Mouse (Mus musculus) limb, embryonic 13.5 days (tissue): ENCODE measurements around the gene Gm9972. TPM values are rescaled to one million over a fixed set of nuclear protein-coding genes. Genes with fewer than 3 reads are reported as not detected.

ENCODE experiments used
- ATAC-seq: fragments of 200-750 bp; cut with Nextera tagmentation; 2 replicates; pipeline ENCODE4 v1.8.0; 2017; ENCODE audit warnings: low read depth, moderate number of reproducible peaks, moderate TSS enrichment; ENCODE audit not compliant: low FRiP score
- H3K27ac ChIP-seq: fragments of 300-500 bp; sonication (generic); 2 replicates; pipeline ENCODE4 v1.5.1; 2015; ENCODE audit warnings: inconsistent platforms, mild to moderate bottlenecking, moderate library complexity
- H3K27me3 ChIP-seq: fragments of 300-500 bp; sonication (generic); 2 replicates; pipeline ENCODE4 v1.6.1; 2015; ENCODE audit warnings: mild to moderate bottlenecking, inconsistent platforms
- H3K36me3 ChIP-seq: fragments of 300-500 bp; sonication (generic); 2 replicates; pipeline ENCODE4 v1.6.1; 2015; ENCODE audit warnings: inconsistent platforms, mild to moderate bottlenecking, moderate library complexity
- H3K4me1 ChIP-seq: fragments of 300-500 bp; sonication (generic); 2 replicates; pipeline ENCODE4 v1.6.1; 2015; ENCODE audit warnings: inconsistent platforms
- H3K4me2 ChIP-seq: fragments of 300-500 bp; sonication (generic); replicated peaks from 2 replicates; pipeline ENCODE4 v1.6.1; 2015; ENCODE audit warnings: inconsistent platforms, mild to moderate bottlenecking, moderate library complexity
- H3K4me3 ChIP-seq: fragments of 300-500 bp; sonication (generic); 2 replicates; pipeline ENCODE4 v1.5.1; 2015; ENCODE audit warnings: moderate library complexity, mild to moderate bottlenecking, inconsistent platforms
- H3K9ac ChIP-seq: fragments of 300-500 bp; sonication (generic); 2 replicates; pipeline ENCODE4 v1.6.1; 2015; ENCODE audit warnings: mild to moderate bottlenecking, inconsistent platforms
- H3K9me3 ChIP-seq: fragments of 300-500 bp; sonication (generic); 2 replicates; pipeline ENCODE4 v1.6.1; 2016; ENCODE audit warnings: inconsistent platforms
- WGBS: fragments of 180-500 bp; shearing (Covaris S2); methylation state at CpG from one replicate; pipeline ENCODE4 v1.1.7; 2015; 5-methylcytosine and 5-hydroxymethylcytosine counted together
- polyA plus RNA-seq: library from polyadenylated mRNA; unstranded; fragments of >200 nt; fragmentation: Nextera tagmentation; extraction: Ambion mirVana; gene quantifications from 2 replicates; pipeline ENCODE4 v1.2.1, GENCODE M21; 2015

Gene Gm9972
- 0.13 and 0.20 TPM in 2 replicates for polyA plus RNA-seq

- ATAC-seq = no peak
- no peak within 1 kb of the TSS for H3K4me3 ChIP-seq
- H3K4me2 ChIP-seq = no peak within 1 kb of the TSS
- H3K9me3 ChIP-seq = no peaks in the 10 kb centered on the region
- H3K27me3 ChIP-seq = no peaks in the 10 kb centered on the region
- H3K4me1 ChIP-seq = no peaks in the 10 kb centered on the region
- H3K27ac ChIP-seq = no peak within 1 kb of the TSS
- no peak within 1 kb of the TSS for H3K9ac ChIP-seq
- no peaks in the 10 kb centered on the region for H3K36me3 ChIP-seq
Measured at GRCm38 (mm10) chr11:43035446-43035845, at the start of gene Gm9972. TSS of gene Gm9972 (plus strand) at chr11:43035746.

DNA sequence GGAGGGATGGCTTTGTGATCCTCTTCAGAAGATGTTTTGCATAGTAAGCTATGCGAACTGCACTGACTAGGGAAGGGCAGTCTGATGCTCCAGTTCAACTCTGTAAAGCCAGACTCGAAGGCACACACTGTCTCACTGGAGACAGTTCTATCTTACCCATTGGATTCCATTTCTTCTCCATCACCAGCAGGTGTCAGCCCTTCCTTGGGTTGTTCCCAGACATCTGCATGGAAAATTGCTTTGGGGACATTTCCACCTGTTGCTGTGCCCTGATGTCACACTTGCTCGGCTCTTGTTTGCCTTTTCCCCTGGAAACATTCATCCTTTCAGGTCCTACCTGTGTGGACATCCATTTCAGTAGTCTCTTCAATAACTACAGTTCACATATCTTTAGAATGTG lies 36.4 kb upstream of the Gm9972 start:
- Histone ChIP-seq H3K9ac (no peak overlapping the region), H3K4me1 (no peaks in the 10 kb centered on the region), H3K9me3 (no peaks in the 10 kb centered on the region), H3K36me3 (no peaks in the 10 kb centered on the region), H3K27me3 (no peaks in the 10 kb centered on the region), H3K4me3 (no peak overlapping the region), H3K4me2 (no peak overlapping the region), H3K27ac (no peak overlapping the region)
- no peak for ATAC-seq
- 60% methylated on average over 3 of the region's 3 CpGs for WGBS

DNA sequence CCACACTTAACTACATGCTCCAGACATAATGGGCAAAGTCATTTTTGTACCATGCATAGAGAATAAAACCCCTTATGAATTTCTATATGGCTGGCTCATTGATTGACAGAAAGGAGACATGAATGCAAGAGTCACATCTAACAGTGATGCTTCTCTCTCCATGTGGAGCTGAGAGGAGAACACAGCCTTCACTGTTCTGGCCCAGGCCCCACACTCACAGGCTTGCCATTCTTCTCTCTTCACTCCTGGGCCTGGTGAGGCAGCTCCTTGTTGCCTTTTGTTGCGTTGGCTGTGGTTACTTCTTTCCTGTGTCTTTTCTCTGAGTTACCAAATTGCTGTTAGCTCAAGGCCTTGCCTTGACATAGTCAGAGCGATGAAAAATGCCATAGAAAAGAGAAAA lies 23.6 kb upstream of the Gm9972 start:
- H3K9me3 ChIP-seq = no peaks in the 10 kb centered on the region
- H3K36me3 ChIP-seq = no peaks in the 10 kb centered on the region
- no peak overlapping the region for H3K27ac ChIP-seq
- no peak for ATAC-seq
- no peaks in the 10 kb centered on the region for H3K4me1 ChIP-seq
- 73% methylated on average over 2 of the region's 2 CpGs for WGBS
- H3K4me2 ChIP-seq = no peak overlapping the region
- no peak overlapping the region for H3K9ac ChIP-seq
- no peaks in the 10 kb centered on the region for H3K27me3 ChIP-seq
- no peak overlapping the region for H3K4me3 ChIP-seq

DNA sequence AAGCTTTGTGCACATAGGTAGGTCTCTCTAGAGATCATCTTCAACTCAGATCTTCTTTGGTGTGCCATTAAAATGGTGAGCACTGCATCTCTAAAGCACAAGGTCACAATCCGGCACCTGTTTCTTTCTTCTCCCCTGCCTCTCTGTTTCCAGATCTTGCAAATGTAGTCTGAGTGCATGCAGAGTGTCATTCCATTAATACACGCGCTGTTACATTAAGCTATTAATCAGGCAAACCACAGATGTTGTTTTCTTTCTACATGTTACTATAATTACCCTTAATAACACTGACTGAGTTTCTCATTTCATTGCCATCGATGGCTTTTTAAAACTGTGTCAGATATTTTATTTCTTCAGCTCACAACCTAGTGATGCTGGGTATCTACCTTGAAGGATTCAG lies 22.6 kb upstream of the Gm9972 start:
- no peak overlapping the region for H3K4me2 ChIP-seq
- no peak for ATAC-seq
- H3K4me3 ChIP-seq = no peak overlapping the region
- H3K9ac ChIP-seq = no peak overlapping the region
- no peaks in the 10 kb centered on the region for H3K9me3 ChIP-seq
- no peak overlapping the region for H3K27ac ChIP-seq
- no peaks in the 10 kb centered on the region for H3K36me3 ChIP-seq
- no peaks in the 10 kb centered on the region for H3K27me3 ChIP-seq
- 63% methylated on average over 4 of the region's 4 CpGs for WGBS
- H3K4me1 ChIP-seq = no peaks in the 10 kb centered on the region

DNA sequence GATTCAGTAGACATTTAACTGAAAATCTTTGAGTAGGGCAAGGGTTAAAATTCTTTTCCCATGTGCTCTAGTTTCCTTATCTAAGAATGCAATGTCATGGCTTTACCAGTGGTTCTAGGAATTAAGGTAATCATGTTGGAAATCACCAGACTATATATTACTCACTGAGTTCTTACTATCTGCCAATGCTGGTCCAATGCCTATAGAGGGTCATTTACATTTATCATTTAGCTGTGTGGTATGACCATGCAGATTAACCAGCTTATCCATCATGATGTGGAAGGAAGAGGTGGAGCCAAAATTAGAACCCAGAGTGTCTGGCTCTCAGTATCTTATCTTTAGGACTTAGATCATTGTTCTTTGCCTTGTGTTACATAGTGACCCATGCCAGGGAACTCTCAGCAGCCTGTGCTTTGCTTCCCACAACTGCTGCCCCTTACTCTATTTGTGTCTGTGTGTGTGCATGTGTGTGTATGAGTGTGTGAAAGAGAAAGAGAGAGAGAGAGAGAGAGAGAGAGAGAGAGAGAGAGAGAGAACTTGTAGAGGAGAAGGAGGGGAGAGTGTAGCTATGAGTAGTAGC lies 12.3 kb upstream of the Gm9972 start:
- Histone ChIP-seq H3K36me3 (no peaks in the 10 kb centered on the region), H3K4me3 (no peak overlapping the region), H3K4me1 (no peaks in the 10 kb centered on the region), H3K9me3 (no peaks in the 10 kb centered on the region), H3K27ac (no peak overlapping the region), H3K9ac (no peak overlapping the region), H3K27me3 (no peaks in the 10 kb centered on the region), H3K4me2 (no peak overlapping the region)
- no peak for ATAC-seq

DNA sequence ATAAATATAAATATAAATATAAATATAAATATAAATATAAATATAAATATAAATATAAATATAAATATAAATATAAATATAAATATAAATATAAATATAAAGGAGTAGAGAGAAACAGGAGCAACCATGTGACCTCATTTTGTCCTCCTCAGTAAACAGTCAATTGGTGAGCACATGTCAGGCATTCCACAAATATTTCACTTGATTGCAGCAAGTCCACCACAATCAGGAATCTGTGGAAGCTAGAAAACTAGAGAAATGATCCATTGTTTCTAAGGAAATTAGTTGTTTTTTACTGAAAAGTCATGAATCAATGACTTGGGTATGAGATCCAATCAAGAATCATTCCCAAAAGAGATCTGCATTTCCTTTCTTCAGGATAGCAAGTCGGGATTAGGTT lies 5.7 kb upstream of the Gm9972 start:
- H3K27ac ChIP-seq = no peak overlapping the region
- no peak for ATAC-seq
- H3K27me3 ChIP-seq = no peaks in the 10 kb centered on the region
- no peaks in the 10 kb centered on the region for H3K9me3 ChIP-seq
- no peak overlapping the region for H3K4me2 ChIP-seq
- no peak overlapping the region for H3K9ac ChIP-seq
- H3K4me1 ChIP-seq = no peaks in the 10 kb centered on the region
- WGBS = 71% methylated on average over 1 of the region's 1 CpGs
- H3K4me3 ChIP-seq = no peak overlapping the region
- no peaks in the 10 kb centered on the region for H3K36me3 ChIP-seq

- no peaks in the 10 kb centered on the region for H3K36me3 ChIP-seq
- no peak overlapping the region for H3K4me3 ChIP-seq
- no peak overlapping the region for H3K4me2 ChIP-seq
- 78% methylated on average over 4 of the region's 4 CpGs for WGBS
- H3K27ac ChIP-seq = no peak overlapping the region
- H3K27me3 ChIP-seq = no peaks in the 10 kb centered on the region
- H3K9me3 ChIP-seq = no peaks in the 10 kb centered on the region
- no peak for ATAC-seq
- no peaks in the 10 kb centered on the region for H3K4me1 ChIP-seq
- H3K9ac ChIP-seq = no peak overlapping the region
Measured at GRCm38 (mm10) chr11:43032141-43032540, 3.4 kb upstream of the Gm9972 start.

- WGBS = 86% methylated on average over 3 of the region's 3 CpGs
Measured at GRCm38 (mm10) chr11:43045871-43046548, 10.5 kb downstream of the Gm9972 start.

DNA sequence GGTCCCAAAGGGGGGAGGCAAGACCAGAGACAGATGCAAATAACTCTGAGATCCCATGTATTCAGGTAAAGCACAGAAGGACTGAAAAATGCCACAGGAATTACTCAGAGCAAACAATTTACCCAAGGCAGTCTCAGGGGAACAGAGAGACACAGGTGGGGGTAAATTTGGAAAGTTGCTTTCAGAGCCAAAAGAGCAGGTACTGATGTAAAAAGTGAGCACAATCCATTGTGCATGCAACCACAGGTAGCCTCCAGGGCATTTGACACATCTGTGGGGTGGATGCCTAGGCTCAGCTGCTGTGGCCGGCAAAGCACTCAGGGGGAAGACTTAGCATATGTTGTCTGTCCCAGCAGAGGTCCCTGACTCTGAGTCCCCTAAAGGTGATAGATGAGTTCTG lies 13.8 kb downstream of the Gm9972 start:
- Histone ChIP-seq H3K27ac (no peak overlapping the region), H3K27me3 (no peaks in the 10 kb centered on the region), H3K9ac (no peak overlapping the region), H3K36me3 (no peaks in the 10 kb centered on the region), H3K9me3 (no peaks in the 10 kb centered on the region), H3K4me3 (no peak overlapping the region), H3K4me1 (no peaks in the 10 kb centered on the region), H3K4me2 (no peak overlapping the region)
- ATAC-seq = no peak
- 14% methylated on average over 1 of the region's 1 CpGs for WGBS

More at GRCm38 (mm10) chr11:43045871-43046548, 10.5 kb downstream of the Gm9972 start:
- H3K27me3 ChIP-seq = no peaks in the 10 kb centered on the region
- no peak overlapping the region for H3K27ac ChIP-seq
- no peak overlapping the region for H3K4me2 ChIP-seq
- no peak for ATAC-seq
- no peaks in the 10 kb centered on the region for H3K4me1 ChIP-seq
- no peaks in the 10 kb centered on the region for H3K36me3 ChIP-seq
- no peaks in the 10 kb centered on the region for H3K9me3 ChIP-seq
- H3K9ac ChIP-seq = no peak overlapping the region
- H3K4me3 ChIP-seq = no peak overlapping the region

DNA sequence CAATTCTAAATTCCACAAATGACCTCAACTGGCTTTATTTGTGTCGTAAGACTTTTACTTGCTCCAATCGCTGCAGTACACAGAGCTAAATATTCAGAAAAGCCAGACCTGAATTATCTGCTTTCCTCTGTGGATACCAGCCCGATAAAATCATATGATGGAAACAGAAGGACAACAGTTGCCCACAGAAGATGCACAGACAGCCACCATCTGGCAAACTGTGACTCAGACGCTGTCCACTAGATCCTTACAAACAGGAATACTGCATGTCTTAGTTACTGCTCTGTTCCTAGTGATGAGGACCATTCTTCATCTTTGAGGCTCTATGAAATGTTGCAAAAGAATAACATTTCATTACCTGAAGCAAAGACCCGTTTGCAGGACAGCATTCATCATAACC lies 19.4 kb downstream of the Gm9972 start:
- H3K36me3 ChIP-seq = no peaks in the 10 kb centered on the region
- WGBS = 86% methylated on average over 5 of the region's 5 CpGs

GRCm38 (mm10) chr11:43059437-43059970 lies 24.0 kb downstream of the Gm9972 start:
- H3K9ac ChIP-seq = no peak overlapping the region
- ATAC-seq = no peak
- no peaks in the 10 kb centered on the region for H3K9me3 ChIP-seq
- H3K4me2 ChIP-seq = no peak overlapping the region
- 32% methylated on average over 5 of the region's 5 CpGs for WGBS
- H3K4me3 ChIP-seq = no peak overlapping the region
- no peaks in the 10 kb centered on the region for H3K36me3 ChIP-seq
- H3K4me1 ChIP-seq = no peaks in the 10 kb centered on the region
- H3K27ac ChIP-seq = no peak overlapping the region
- H3K27me3 ChIP-seq = no peaks in the 10 kb centered on the region

More for the DNA sequence above, 19.4 kb downstream of the Gm9972 start:
- Histone ChIP-seq H3K4me3 (no peak overlapping the region), H3K9ac (no peak overlapping the region), H3K27ac (no peak overlapping the region), H3K9me3 (no peaks in the 10 kb centered on the region), H3K4me1 (no peaks in the 10 kb centered on the region), H3K4me2 (no peak overlapping the region), H3K27me3 (no peaks in the 10 kb centered on the region)
- ATAC-seq = no peak

- Histone ChIP-seq H3K27me3 (no peaks in the 10 kb centered on the region), H3K4me2 (no peak overlapping the region), H3K9me3 (no peaks in the 10 kb centered on the region), H3K9ac (no peak overlapping the region), H3K4me1 (no peaks in the 10 kb centered on the region), H3K4me3 (no peak overlapping the region), H3K36me3 (no peaks in the 10 kb centered on the region), H3K27ac (no peak overlapping the region)
- no peak for ATAC-seq
- WGBS = 68% methylated on average over 3 of the region's 3 CpGs
Measured at GRCm38 (mm10) chr11:43062286-43062685, 26.7 kb downstream of the Gm9972 start.
